Mouse (Mus musculus) layer of hippocampus, adult 11-12 months (tissue): ENCODE measurements around the gene Pknox2.

Source experiments
- DNase-seq: peaks from one replicate; pipeline ENCODE4 v3.0.0; 2022; ENCODE audit warnings: low spot score

Gene Pknox2

DNA sequence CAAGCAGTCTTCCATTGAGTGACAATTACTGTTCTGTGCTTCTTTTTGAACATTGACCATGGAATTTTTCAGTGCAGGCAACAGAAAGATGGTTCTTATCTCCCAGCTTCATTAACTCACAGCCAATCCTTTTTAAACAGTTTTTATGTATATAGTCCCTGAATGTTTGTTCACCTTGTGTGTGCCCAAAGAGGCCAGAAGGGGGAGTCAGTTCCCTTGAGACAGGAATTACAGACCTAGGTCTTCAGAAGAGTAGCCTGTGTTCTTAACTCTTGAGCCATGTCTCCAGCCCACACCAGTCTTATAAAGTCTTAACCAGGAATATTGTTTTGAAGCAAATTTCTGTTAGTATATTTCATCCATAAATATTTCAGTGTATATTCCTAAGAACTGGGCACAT is 270.4 kb downstream of the Pknox2 start:
- no peak for DNase-seq

DNA sequence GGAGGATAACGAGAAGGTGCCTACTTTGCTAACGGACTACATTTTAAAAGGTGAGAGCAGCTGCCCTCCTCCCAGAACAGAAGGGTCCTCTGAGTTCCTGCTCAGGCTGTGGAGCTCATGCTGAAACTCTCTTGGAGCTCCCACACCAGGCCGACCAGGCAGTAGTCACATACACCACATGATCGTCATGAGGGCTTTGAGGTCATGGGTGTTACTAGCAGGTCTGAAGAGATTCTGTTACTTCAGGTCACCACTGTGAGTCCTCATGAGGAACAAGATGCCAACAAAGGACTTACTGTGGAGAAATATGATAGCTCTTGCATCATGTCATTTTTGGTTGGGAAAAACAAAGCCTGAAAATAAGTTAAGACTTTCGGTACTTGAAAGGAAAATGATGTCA is 270.9 kb downstream of the Pknox2 start:
- no peak for DNase-seq

DNA sequence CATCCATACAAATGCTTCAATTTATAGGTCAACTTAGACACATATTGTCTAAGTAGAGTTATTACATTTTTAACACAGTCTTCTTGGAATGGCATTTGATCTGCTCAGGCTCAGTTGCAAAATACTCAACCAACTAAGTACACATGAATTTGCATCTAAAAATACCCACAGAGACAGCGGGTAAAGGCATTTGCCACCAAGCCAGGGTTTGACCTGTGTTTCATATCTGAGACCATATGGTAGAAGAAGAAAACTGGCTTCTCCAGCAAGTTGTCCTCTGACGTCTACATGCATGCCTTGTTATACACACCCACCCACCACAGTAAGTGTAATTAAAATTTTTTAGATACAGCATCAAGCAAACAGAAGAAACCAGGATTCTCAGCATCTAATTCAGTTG is 273.4 kb downstream of the Pknox2 start:
- no peak for DNase-seq

DNA sequence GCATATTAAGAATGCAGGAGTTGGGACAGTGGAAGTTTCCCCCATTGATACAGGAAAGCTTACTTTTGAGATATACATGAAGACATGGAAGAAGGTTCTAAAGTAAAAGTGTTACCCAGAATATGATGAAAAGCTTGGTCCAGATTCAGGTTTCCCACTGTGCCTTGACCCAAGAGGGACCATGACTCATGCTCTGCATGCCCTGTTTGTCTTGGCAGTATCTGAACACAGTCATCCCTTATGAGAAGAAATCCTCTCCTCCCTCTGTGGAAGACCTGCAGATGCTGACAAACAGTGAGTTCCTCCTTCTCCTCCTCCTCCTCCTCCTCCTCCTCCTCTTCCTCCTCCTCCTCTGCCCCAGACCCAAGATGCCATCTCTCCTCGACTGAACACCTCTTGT is 276.9 kb downstream of the Pknox2 start:
- DNase-seq, result no peak

GRCm38 (mm10) chr9:36868662-36869061 is 278.5 kb downstream of the Pknox2 start:
- DNase-seq, result no peak

GRCm38 (mm10) chr9:36864862-36865813 is 282.1 kb downstream of the Pknox2 start:
- peak; percentile 49 for DNase-seq

DNA sequence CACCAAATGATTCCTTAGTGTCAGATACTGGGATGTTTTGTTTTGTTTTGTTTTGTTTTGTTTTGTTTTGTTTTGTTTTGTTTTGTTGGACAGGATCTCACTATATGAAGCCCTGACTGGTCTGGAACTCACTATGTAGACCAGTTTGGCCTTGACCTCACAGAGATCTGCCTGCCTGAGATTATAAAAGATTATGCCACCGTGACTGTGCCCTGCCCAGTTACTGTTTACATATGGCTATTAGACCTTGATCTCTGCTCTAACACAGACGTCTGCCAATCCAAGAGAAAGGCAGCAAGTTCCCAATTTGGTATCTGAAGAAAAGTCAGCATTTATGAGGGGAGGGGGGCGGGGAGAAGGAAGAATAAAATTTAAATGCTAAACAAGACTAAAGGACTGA is 283.5 kb downstream of the Pknox2 start:
- DNase-seq, result no peak

DNA sequence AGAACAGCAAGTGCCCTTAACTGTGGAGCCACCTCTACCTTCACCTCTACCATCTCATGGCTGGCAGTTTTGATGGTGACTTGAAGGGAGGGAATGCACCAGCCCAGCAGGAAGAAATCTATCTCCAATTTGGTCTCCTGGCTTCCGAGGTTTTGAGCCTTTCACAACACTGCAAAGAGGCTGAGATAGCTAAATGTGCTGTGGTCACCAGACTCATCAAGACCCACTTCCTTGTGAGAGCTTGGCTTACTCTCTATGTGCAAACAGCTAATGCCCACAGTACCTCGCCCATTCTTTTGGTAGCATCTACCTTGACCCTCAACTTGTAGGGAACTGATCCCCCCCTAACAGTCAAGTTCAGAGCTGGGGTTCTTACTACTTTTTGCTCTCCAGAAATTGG is 284.6 kb downstream of the Pknox2 start:
- DNase-seq, result no peak

DNA sequence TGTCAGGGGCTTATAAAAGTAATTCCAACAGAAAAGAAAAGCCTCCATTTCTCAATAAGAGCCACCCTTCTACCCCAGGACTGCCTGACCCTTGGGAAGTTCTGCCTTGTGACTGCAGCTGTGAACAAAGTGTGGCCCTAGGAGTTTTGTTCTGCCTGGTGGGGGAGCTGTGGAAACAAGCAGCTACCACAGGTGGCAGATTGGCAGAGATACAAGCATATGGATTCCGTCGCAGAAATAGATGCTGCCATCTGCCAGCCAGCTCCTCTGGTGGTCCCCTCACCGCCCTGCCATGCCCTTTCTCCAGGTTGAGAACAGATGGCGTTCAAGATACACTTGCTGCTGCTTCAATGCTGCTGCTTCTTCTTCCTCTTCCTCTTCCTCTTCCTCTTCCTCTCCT is 288.5 kb downstream of the Pknox2 start:
- peak; percentile 65 for DNase-seq

DNA sequence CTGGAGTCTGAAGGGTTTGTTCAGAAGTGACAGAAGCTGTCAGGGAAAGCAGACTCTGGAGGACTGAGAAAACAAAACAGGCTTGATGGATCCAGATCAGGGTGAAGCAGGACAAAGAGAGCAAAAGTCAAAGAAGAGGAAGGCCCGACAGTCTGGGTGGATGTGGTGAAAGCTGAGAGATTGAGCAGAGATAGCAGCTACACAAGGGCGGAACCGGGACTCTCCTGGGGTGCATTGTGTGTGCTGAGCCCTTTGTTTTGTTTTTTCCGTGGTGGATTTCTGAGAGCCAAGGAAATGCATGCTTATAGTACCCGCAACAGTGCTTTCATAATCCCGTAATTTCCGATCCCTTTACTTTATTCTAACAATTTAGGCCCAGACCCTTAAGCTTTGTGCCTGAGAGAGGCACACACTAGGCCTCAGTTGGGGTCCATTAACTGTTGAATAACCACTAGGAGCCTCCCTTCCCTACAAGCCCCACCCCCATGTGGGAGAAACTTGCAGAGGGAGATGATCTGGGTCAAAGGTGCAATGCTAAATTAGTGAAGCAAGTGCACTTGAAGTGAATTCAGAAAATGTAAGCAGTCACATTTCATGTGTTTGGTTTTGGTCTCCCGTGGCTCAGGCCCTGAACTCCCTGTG is 289.6 kb downstream of the Pknox2 start:
- no peak for DNase-seq

GRCm38 (mm10) chr9:36856351-36856750 is 290.9 kb downstream of the Pknox2 start:
- DNase-seq, result no peak

DNA sequence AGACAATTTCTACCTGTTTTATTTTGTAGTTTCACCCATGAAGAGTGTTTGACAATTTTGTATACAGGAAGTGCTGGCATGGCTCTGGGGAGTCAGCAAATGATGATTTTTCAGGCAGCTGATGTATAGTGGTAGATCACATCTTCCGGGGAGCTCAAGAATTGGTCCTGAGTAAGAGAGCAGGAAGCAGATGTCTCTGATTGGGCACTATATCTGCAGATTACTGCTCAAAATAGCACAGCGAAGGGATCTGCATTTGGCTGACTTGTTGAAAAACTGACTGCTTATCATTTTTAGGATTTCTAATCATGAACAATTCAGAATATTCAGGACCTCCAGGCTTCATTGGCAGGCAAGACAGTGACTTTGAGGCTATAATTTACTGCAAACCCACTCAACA is 295.0 kb downstream of the Pknox2 start:
- DNase-seq, result no peak

- peak; percentile 68 for DNase-seq
Measured at GRCm38 (mm10) chr9:36850091-36850490, 297.1 kb downstream of the Pknox2 start.

DNA sequence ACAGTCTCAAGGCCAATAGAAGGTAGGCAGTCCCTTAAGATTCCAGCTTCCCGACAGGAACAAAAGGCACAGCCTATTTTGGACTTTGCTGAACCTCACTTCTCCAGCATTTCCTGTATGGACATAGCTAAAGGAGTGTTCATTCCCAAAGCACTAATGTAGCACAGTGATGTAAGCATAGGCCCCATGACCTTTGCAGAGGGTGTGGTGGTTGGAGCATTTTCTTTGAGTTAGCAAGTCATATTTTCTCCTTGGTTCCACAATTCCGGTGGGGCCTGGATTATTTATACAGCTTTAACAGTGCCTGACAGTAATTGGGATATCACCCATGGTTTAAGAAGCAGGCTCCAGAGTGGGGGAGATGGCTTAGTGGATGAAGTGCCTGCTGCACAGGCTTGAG is 298.5 kb downstream of the Pknox2 start:
- no peak for DNase-seq

- no peak for DNase-seq
Measured at GRCm38 (mm10) chr9:36846346-36846745, 300.9 kb downstream of the Pknox2 start.
